Mouse (Mus musculus): ENCODE measurements around the gene Plcb1.
A peak's percentile ranks its signal among the peaks of the same experiment; 100 is the strongest.
"Not testable (repeated sequence)": the region's sequence is repeated elsewhere in the genome, so short reads cannot be mapped to it uniquely, and the experiment has no call there.

Plcb1 gene

GRCm38 (mm10) chr2:134976796-134977330 is 191.0 kb downstream of the Plcb1 start:
- DNase-seq = no peak

- DNase-seq = no peak
These were observed 191.8 kb downstream of the Plcb1 start for GRCm38 (mm10) chr2:134977641-134978040.

GRCm38 (mm10) chr2:134981394-134981793 is 195.5 kb downstream of the Plcb1 start:
- DNase-seq = no peak

- no peak for DNase-seq
These were observed 199.0 kb downstream of the Plcb1 start for GRCm38 (mm10) chr2:134984884-134985283.

- no peak for DNase-seq
These were observed 202.1 kb downstream of the Plcb1 start for GRCm38 (mm10) chr2:134987978-134988377.

GRCm38 (mm10) chr2:134989650-134990292 is 203.9 kb downstream of the Plcb1 start:
- DNase-seq = no peak

GRCm38 (mm10) chr2:135007134-135007533 is 221.3 kb downstream of the Plcb1 start:
- DNase-seq = no peak

GRCm38 (mm10) chr2:135007885-135008284 is 222.0 kb downstream of the Plcb1 start:
- not testable (repeated sequence) for DNase-seq

- no peak for DNase-seq
These were observed 224.5 kb downstream of the Plcb1 start for GRCm38 (mm10) chr2:135010371-135010770.

- DNase-seq = no peak
These were observed 229.6 kb downstream of the Plcb1 start for GRCm38 (mm10) chr2:135015501-135015900.

GRCm38 (mm10) chr2:135018275-135018674 is 232.4 kb downstream of the Plcb1 start:
- no peak for DNase-seq

GRCm38 (mm10) chr2:135018708-135019107 is 232.8 kb downstream of the Plcb1 start:
- DNase-seq = no peak

GRCm38 (mm10) chr2:135019588-135019987 is 233.7 kb downstream of the Plcb1 start:
- no peak for DNase-seq

- no peak for DNase-seq
These were observed 243.4 kb downstream of the Plcb1 start for GRCm38 (mm10) chr2:135029288-135029687.

- DNase-seq = no peak
These were observed 243.8 kb downstream of the Plcb1 start for GRCm38 (mm10) chr2:135029700-135030099.

- DNase-seq = peak; percentile 6
These were observed 249.9 kb downstream of the Plcb1 start for GRCm38 (mm10) chr2:135035640-135036260.

- DNase-seq = no peak
These were observed 262.9 kb downstream of the Plcb1 start for GRCm38 (mm10) chr2:135048791-135049190.

- no peak for DNase-seq
These were observed 263.4 kb downstream of the Plcb1 start for GRCm38 (mm10) chr2:135049283-135049682.

- no peak for DNase-seq
These were observed 265.8 kb downstream of the Plcb1 start for GRCm38 (mm10) chr2:135051540-135052288.

GRCm38 (mm10) chr2:135053391-135053790 is 267.5 kb downstream of the Plcb1 start:
- DNase-seq = no peak

GRCm38 (mm10) chr2:135067419-135067818 is 281.6 kb downstream of the Plcb1 start:
- no peak for DNase-seq

GRCm38 (mm10) chr2:135071349-135071748 is 285.5 kb downstream of the Plcb1 start:
- DNase-seq = no peak

GRCm38 (mm10) chr2:135072503-135072902 is 286.6 kb downstream of the Plcb1 start:
- DNase-seq = no peak

GRCm38 (mm10) chr2:135073014-135073413 is 287.1 kb downstream of the Plcb1 start:
- DNase-seq = no peak

Data from lung, postnatal 14 days (tissue).